Mouse (Mus musculus): ENCODE measurements around the gene Tor1a.

DNA sequence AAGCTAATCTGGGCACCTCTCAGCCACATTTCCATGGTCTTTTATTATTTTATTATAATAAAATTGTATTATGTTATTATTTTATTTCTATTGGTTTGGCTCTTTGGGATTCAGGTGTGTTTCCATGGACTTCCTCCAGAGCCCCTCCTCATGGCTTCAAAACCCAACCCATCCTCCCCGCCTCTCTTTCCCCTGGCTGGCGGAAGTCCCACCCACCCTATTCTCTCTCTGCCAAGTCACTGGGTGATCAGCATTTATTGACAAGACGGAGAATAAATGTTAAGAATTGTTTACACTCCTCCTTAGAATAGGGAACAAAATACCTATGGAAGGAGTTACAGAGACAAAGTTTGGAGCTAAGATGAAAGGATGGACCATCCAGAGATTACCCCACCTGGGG lies 30.9 kb downstream of the Tor1a start:
- TF ChIP-seq CTCF (IDR thresholded peaks at IDR 0.05; ENCODE audit: control insufficient read depth, insufficient read depth, insufficient read length) (no peak), CEBPB (IDR thresholded peaks at IDR 0.05; ENCODE audit: low read depth) (no peak), USF1 (IDR thresholded peaks at IDR 0.05; ENCODE audit: low read depth) (no peak), MAX (IDR thresholded peaks at IDR 0.05) (no peak), MYOG (IDR thresholded peaks at IDR 0.05; ENCODE audit: control insufficient read depth, extremely low read depth, insufficient read length) (no peak), MYOD1 (IDR thresholded peaks at IDR 0.05; ENCODE audit: control insufficient read depth, insufficient read length, low read depth) (no peak), FOSL1 (IDR thresholded peaks at IDR 0.05; ENCODE audit: insufficient read depth, low read length, poor library complexity, severe bottlenecking) (no peak)
